ENCODE assay signal across 9 mouse cellular contexts in genomic region chr3:36476261-36477155, GRCm38 (mm10). TPM values are rescaled to one million over a fixed set of nuclear protein-coding genes. Genes with fewer than 3 reads are reported as not detected.
DNase-seq lines count a peak whose midpoint lies in the region; ATAC-seq and TF ChIP-seq lines count a peak whose summit lies in the region.
"Had no signal": no experiment of that assay in that cellular context is flagged by ENCODE, and none has a peak within 500 bp of the region (broad histone marks: within the 10 kb centered on the region; RNA-seq: fewer than 3 reads in every experiment).

No protein-coding gene starts in this region.

- TF ChIP-seq CTCF in ES-Bruce4 (IDR thresholded peaks at IDR 0.05; ENCODE audit: low read depth, low read length) = no peak

- H3K79me2 ChIP-seq in macrophage (ENCODE audit: inconsistent target) = peaks cover 39% of the 10 kb centered on the region

- H3K27me3 ChIP-seq in ES-Bruce4 (ENCODE audit: control insufficient read depth, insufficient read depth, low read length, poor library complexity, severe bottlenecking) = no peaks in the 10 kb centered on the region
- H3K27me3 ChIP-seq in forebrain, embryonic 10.5 days (ENCODE audit: poor library complexity, severe bottlenecking) = peaks cover 22% of the 10 kb centered on the region
- no peaks in the 10 kb centered on the region for H3K27me3 ChIP-seq in intestine, embryonic 15.5 days (replicated peaks)
- H3K27me3 ChIP-seq: Patski had no signal

- H3K4me1 ChIP-seq in ES-Bruce4 (ENCODE audit: control insufficient read depth, insufficient read depth, low read length) = no peaks in the 10 kb centered on the region
- peaks cover 60% of the 10 kb centered on the region for H3K4me1 ChIP-seq in forebrain, embryonic 10.5 days
- peaks cover under 1% of the 10 kb centered on the region; the same call in 1 of the 2 replicates for H3K4me1 ChIP-seq in intestine, embryonic 15.5 days (replicated peaks)

- ATAC-seq in intestine, embryonic 15.5 days = peak; percentile 13; the same call in 1 of the 2 replicates

- TF ChIP-seq EP300 in ES-Bruce4 (IDR thresholded peaks at IDR 0.05; ENCODE audit: insufficient read depth, low read depth, low read length) = no peak

- TF ChIP-seq POLR2A in ES-Bruce4 (IDR thresholded peaks at IDR 0.05; ENCODE audit: insufficient read depth, low read length) = no peak

- H3K27ac ChIP-seq in ES-Bruce4 (ENCODE audit: insufficient read depth, low read length) (no peak overlapping the region), macrophage (peak overlapping the region; percentile 44)
- H3K27ac ChIP-seq in forebrain, embryonic 10.5 days = peak overlapping the region; percentile 84
- peak overlapping the region; percentile 90 for H3K27ac ChIP-seq in intestine, embryonic 15.5 days

- no peaks in the 10 kb centered on the region for H3K9me3 ChIP-seq in ES-Bruce4 (replicated peaks; ENCODE audit: control insufficient read depth, insufficient read depth, low read length, poor library complexity, severe bottlenecking)
- H3K9me3 ChIP-seq in forebrain, embryonic 10.5 days = no peaks in the 10 kb centered on the region
- no peaks in the 10 kb centered on the region for H3K9me3 ChIP-seq in intestine, embryonic 15.5 days

- peak overlapping the region; percentile 5; the same call in 1 of the 2 replicates for H3K9ac ChIP-seq in ES-Bruce4 (ENCODE audit: low read depth, poor library complexity, severe bottlenecking)
- H3K9ac ChIP-seq in intestine, embryonic 15.5 days = peak overlapping the region; percentile 66

- peak overlapping the region; percentile 84 for H3K4me2 ChIP-seq in intestine, embryonic 15.5 days (replicated peaks)

- WGBS in forebrain, embryonic 10.5 days = 37% methylated on average over 20 of the region's 20 CpGs
- 32% methylated on average over 20 of the region's 20 CpGs for WGBS in intestine, embryonic 15.5 days
- 59% methylated on average over 20 of the region's 20 CpGs for WGBS in macrophage (ENCODE audit: missing documents)

- DNase-seq in embryo, embryonic 10.5 days (ENCODE audit: low spot score) = peak; percentile 18
- DNase-seq in embryo, embryonic 10 days (ENCODE audit: low spot score) = no peak
- DNase-seq in forebrain, embryonic 10.5 days (ENCODE audit: extremely low spot score, low spot score) = peak; percentile 19
- no peak for DNase-seq in frontal cortex, adult 2 months (ENCODE audit: extremely low spot score in 1 of 2, low spot score in 1 of 2)
- no peak for DNase-seq in MN1 (ENCODE audit: low spot score)

- H3K4me3 ChIP-seq in ES-Bruce4 (ENCODE audit: low read depth, low read length) (peak overlapping the region; percentile 16), macrophage (ENCODE audit: inconsistent target) (peak overlapping the region; percentile 55)
- H3K4me3 ChIP-seq in forebrain, embryonic 10.5 days = peak overlapping the region; percentile 71
- H3K4me3 ChIP-seq in intestine, embryonic 15.5 days (replicated peaks) = peak overlapping the region; percentile 75

- no peaks in the 10 kb centered on the region for H3K36me3 ChIP-seq in ES-Bruce4 (ENCODE audit: control insufficient read depth, insufficient read depth, low read length, poor library complexity, severe bottlenecking)
- no peaks in the 10 kb centered on the region for H3K36me3 ChIP-seq in forebrain, embryonic 10.5 days (replicated peaks)
- H3K36me3 ChIP-seq in intestine, embryonic 15.5 days = no peaks in the 10 kb centered on the region
- peaks cover 5% of the 10 kb centered on the region; the same call in 1 of the 2 replicates for H3K36me3 ChIP-seq in macrophage (ENCODE audit: inconsistent target)

RNA-seq across cellular contexts. Expression of gene 1810062G17Rik, which starts 0.8 kb away (rescaled TPM):
- polyA plus RNA-seq in ES-Bruce4 (2011; ENCODE audit: insufficient read depth, insufficient read length, low read depth, missing spikeins) (0.67 and 0.99 TPM in 2 replicates), macrophage (2018) (not detected in 3 replicates)
- polyA plus RNA-seq in forebrain, embryonic 10.5 days (2016; fragmentation: Nextera tagmentation; extraction: Ambion mirVana) = 0.81 and 1.2 TPM in 2 replicates
- polyA plus RNA-seq in intestine, embryonic 15.5 days (2015; fragmentation: Nextera tagmentation; extraction: Ambion mirVana) = 1.8 and 2.2 TPM in 2 replicates
- total RNA-seq in macrophage (2018; cell fraction: chromatin; rRNA removed) = 1 to 10 TPM in 3 of 26 experiments, not detected in 23; 1.1 to 2.2 (median 1.4) TPM
- under 1 TPM in 11 of 26 experiments, not detected in 15; 0.16 to 0.42 (median 0.29) TPM for total RNA-seq in macrophage (2018; cell fraction: cytosol; rRNA removed)
- 1 to 10 TPM in 8 of 26 experiments, under 1 TPM in 7, not detected in 11; 0.61 to 2.4 (median 1.0) TPM for total RNA-seq in macrophage (2018; cell fraction: nucleus; rRNA removed)
- polyA plus RNA-seq in frontal cortex, adult 2 months (2012; rRNA removed) = 0.15 TPM in 1 of 2 replicates, not detected in the other

RNA-seq across cellular contexts. Expression of gene Anxa5, which starts 0.8 kb away (rescaled TPM):
- polyA plus RNA-seq in ES-Bruce4 (2011; ENCODE audit: insufficient read depth, insufficient read length, low read depth, missing spikeins) (96.0 and 98.2 TPM in 2 replicates), macrophage (2018) (668 to 1,026 TPM (median 746 TPM) in 3 replicates)
- polyA plus RNA-seq in forebrain, embryonic 10.5 days (2016; fragmentation: Nextera tagmentation; extraction: Ambion mirVana) = 106 and 114 TPM in 2 replicates
- 247 and 277 TPM in 2 replicates for polyA plus RNA-seq in intestine, embryonic 15.5 days (2015; fragmentation: Nextera tagmentation; extraction: Ambion mirVana)
- 100 to 1,000 TPM in 19 of 26 experiments, 10 to 100 TPM in 7; 53.0 to 969 (median 158) TPM for total RNA-seq in macrophage (2018; cell fraction: chromatin; rRNA removed)
- total RNA-seq in macrophage (2018; cell fraction: cytosol; rRNA removed) = 1,000 to 10,000 TPM in 2 of 26 experiments, 100 to 1,000 TPM in 24; 392 to 1,268 (median 777) TPM
- total RNA-seq in macrophage (2018; cell fraction: nucleus; rRNA removed) = 100 to 1,000 TPM; 188 to 850 (median 333) TPM
- 97.6 and 113 TPM in 2 replicates for polyA plus RNA-seq in frontal cortex, adult 2 months (2012; rRNA removed)

RNA-seq across cellular contexts. Expression of gene Gm11549, which starts 45.1 kb away (rescaled TPM):
- polyA plus RNA-seq in ES-Bruce4 (2011; ENCODE audit: insufficient read depth, insufficient read length, low read depth, missing spikeins) (not detected in 2 replicates), macrophage (2018) (not detected in 3 replicates)
- polyA plus RNA-seq in forebrain, embryonic 10.5 days (2016; fragmentation: Nextera tagmentation; extraction: Ambion mirVana) = 0.25 and 0.36 TPM in 2 replicates
- 0.33 and 0.44 TPM in 2 replicates for polyA plus RNA-seq in intestine, embryonic 15.5 days (2015; fragmentation: Nextera tagmentation; extraction: Ambion mirVana)
- not detected for total RNA-seq in macrophage (2018; cell fraction: chromatin; rRNA removed)
- total RNA-seq in macrophage (2018; cell fraction: cytosol; rRNA removed) = not detected
- total RNA-seq in macrophage (2018; cell fraction: nucleus; rRNA removed) = not detected
- 19.2 and 19.5 TPM in 2 replicates for polyA plus RNA-seq in frontal cortex, adult 2 months (2012; rRNA removed)
- polyA plus RNA-seq: Patski had no signal

Comparison
In these comparisons a context has a peak if more than half of its experiments do, and no peak if none do; other contexts are left out.
1. DNase-seq: peak in embryo, embryonic 10.5 days (single experiment) and forebrain, embryonic 10.5 days (single experiment); none in embryo, embryonic 10 days (single experiment), frontal cortex, adult 2 months (0 of 2) and MN1 (single experiment).
2. H3K4me3 ChIP-seq: peak in every context shown above with its lines; median percentile 75 in intestine, embryonic 15.5 days; 71 in forebrain, embryonic 10.5 days; 55 in macrophage; 16 in ES-Bruce4.
3. RNA of gene Gm11549, which starts 45.1 kb away (polyA plus RNA-seq): 19.2 to 19.5 TPM in frontal cortex, adult 2 months; 0.33 to 0.44 TPM in intestine, embryonic 15.5 days, 0.25 to 0.36 TPM in forebrain, embryonic 10.5 days, not detected in ES-Bruce4 and not detected in macrophage; every median in the first group is over 10 times any median in the second.